8 mouse cellular contexts compared by ENCODE assay signal in genomic region chr7:19304501-19305412, GRCm38 (mm10). TPM values are rescaled to one million over a fixed set of nuclear protein-coding genes. Genes with fewer than 3 reads are reported as not detected.
DNase-seq lines count a peak whose midpoint lies in the region; ATAC-seq and TF ChIP-seq lines count a peak whose summit lies in the region.

No protein-coding gene starts in this region.

- WGBS in liver, embryonic 11.5 days = 3% methylated on average over 48 of the region's 48 CpGs
- WGBS in stomach, embryonic 16.5 days = 2% methylated on average over 48 of the region's 48 CpGs

- H3K4me2 ChIP-seq in liver, embryonic 11.5 days = peak overlapping the region; percentile 59
- peak overlapping the region; percentile 62 for H3K4me2 ChIP-seq in stomach, embryonic 16.5 days (ENCODE audit: low read depth, low read length)

- no peak overlapping the region for H3K27ac ChIP-seq in testis, adult 2 months (ENCODE audit: control insufficient read depth, insufficient read depth, low read depth, low read length)
- H3K27ac ChIP-seq in liver, embryonic 11.5 days (ENCODE audit: low read depth, low read length) = no peak overlapping the region
- H3K27ac ChIP-seq in stomach, embryonic 16.5 days (ENCODE audit: low read length) = no peak overlapping the region

- no peak for ATAC-seq in liver, embryonic 11.5 days (replicated peaks; ENCODE audit: low FRiP score)
- no peak for ATAC-seq in stomach, embryonic 16.5 days (ENCODE audit: insufficient read depth, low FRiP score)

- no peaks in the 10 kb centered on the region for H3K9me3 ChIP-seq in liver, embryonic 11.5 days (ENCODE audit: control insufficient read depth, low read length)
- no peaks in the 10 kb centered on the region for H3K9me3 ChIP-seq in stomach, embryonic 16.5 days (replicated peaks; ENCODE audit: control insufficient read depth, low read length)

- no peaks in the 10 kb centered on the region; the same call in 1 of the 2 replicates for H3K27me3 ChIP-seq in testis, adult 2 months (ENCODE audit: control insufficient read depth, insufficient read depth, low read length)
- peaks cover 63% of the 10 kb centered on the region for H3K27me3 ChIP-seq in liver, embryonic 11.5 days (replicated peaks; ENCODE audit: control insufficient read depth, insufficient read depth, low read length)
- H3K27me3 ChIP-seq in stomach, embryonic 16.5 days (ENCODE audit: control insufficient read depth, insufficient read depth, low read length) = peaks cover 45% of the 10 kb centered on the region

- no peak overlapping the region for H3K9ac ChIP-seq in liver, embryonic 11.5 days (ENCODE audit: low read depth, low read length)
- peak overlapping the region; percentile 60 for H3K9ac ChIP-seq in stomach, embryonic 16.5 days (ENCODE audit: low read length)

- TF ChIP-seq CTCF in testis, adult 2 months (IDR thresholded peaks at IDR 0.05; ENCODE audit: control insufficient read depth, insufficient read depth, insufficient replicate concordance, low read depth, low read length) = no peak

- TF ChIP-seq POLR2A in testis, adult 2 months (IDR thresholded peaks at IDR 0.05; ENCODE audit: control insufficient read depth, low read depth, low read length) = no peak

- H3K36me3 ChIP-seq in testis, adult 2 months (ENCODE audit: control insufficient read depth, insufficient read depth, low read length) = no peaks in the 10 kb centered on the region
- no peaks in the 10 kb centered on the region for H3K36me3 ChIP-seq in liver, embryonic 11.5 days (ENCODE audit: control insufficient read depth, insufficient read depth, low read length)
- no peaks in the 10 kb centered on the region for H3K36me3 ChIP-seq in stomach, embryonic 16.5 days (ENCODE audit: control insufficient read depth, insufficient read depth, low read length)

- H3K4me1 ChIP-seq in testis, adult 2 months (ENCODE audit: control insufficient read depth, insufficient read depth, low read length) = peaks cover 37% of the 10 kb centered on the region
- peaks cover 12% of the 10 kb centered on the region for H3K4me1 ChIP-seq in liver, embryonic 11.5 days (replicated peaks; ENCODE audit: control insufficient read depth, insufficient read depth, low read length)
- H3K4me1 ChIP-seq in stomach, embryonic 16.5 days (ENCODE audit: control insufficient read depth, insufficient read depth, low read length) = peaks cover 21% of the 10 kb centered on the region

- peak; percentile 32 for DNase-seq in embryo, embryonic 10.5 days (ENCODE audit: low spot score)
- DNase-seq in embryo, embryonic 9.5 days (ENCODE audit: extremely low spot score) = no peak
- no peak for DNase-seq in testis, postnatal 14 days (ENCODE audit: low spot score)
- DNase-seq in liver, embryonic 11.5 days (ENCODE audit: low spot score) = no peak
- DNase-seq in adipocyte (ENCODE audit: low spot score) = no peak
- no peak for DNase-seq in lung, postnatal 10 days

- peak overlapping the region; percentile 0 for H3K4me3 ChIP-seq in testis, adult 2 months (ENCODE audit: control insufficient read depth, low read depth, low read length)
- peak overlapping the region; percentile 36 for H3K4me3 ChIP-seq in liver, embryonic 11.5 days (ENCODE audit: low read depth, low read length)
- H3K4me3 ChIP-seq in stomach, embryonic 16.5 days (replicated peaks; ENCODE audit: low read length) = peak overlapping the region; percentile 44

RNA-seq across cellular contexts. Expression of gene Fosb, which starts 5.1 kb away (rescaled TPM):
- polyA plus RNA-seq in testis, adult 2 months (2012; rRNA removed) = 3.9 and 4.1 TPM in 2 replicates
- polyA plus RNA-seq in liver, embryonic 11.5 days (2014; fragmentation: Nextera tagmentation; extraction: Ambion mirVana) = 0.07 TPM in 1 of 2 replicates, not detected in the other
- polyA plus RNA-seq in stomach, embryonic 16.5 days (2015; fragmentation: Nextera tagmentation; extraction: Ambion mirVana) = 0.25 and 0.27 TPM in 2 replicates

RNA-seq across cellular contexts. Expression of gene Rtn2, which starts 22.3 kb away (rescaled TPM):
- 15.6 and 17.4 TPM in 2 replicates for polyA plus RNA-seq in testis, adult 2 months (2012; rRNA removed)
- polyA plus RNA-seq in liver, embryonic 11.5 days (2014; fragmentation: Nextera tagmentation; extraction: Ambion mirVana) = 8.2 and 11.1 TPM in 2 replicates
- polyA plus RNA-seq in stomach, embryonic 16.5 days (2015; fragmentation: Nextera tagmentation; extraction: Ambion mirVana) = 14.8 and 21.7 TPM in 2 replicates

RNA-seq across cellular contexts. Expression of gene Ppm1n, which starts 24.9 kb away (rescaled TPM):
- polyA plus RNA-seq in testis, adult 2 months (2012; rRNA removed) = 0.20 and 0.30 TPM in 2 replicates
- not detected in 2 replicates for polyA plus RNA-seq in liver, embryonic 11.5 days (2014; fragmentation: Nextera tagmentation; extraction: Ambion mirVana)
- polyA plus RNA-seq in stomach, embryonic 16.5 days (2015; fragmentation: Nextera tagmentation; extraction: Ambion mirVana) = 0.17 TPM in 1 of 2 replicates, not detected in the other

RNA-seq across cellular contexts. Expression of gene Vasp, which starts 33.1 kb away (rescaled TPM):
- polyA plus RNA-seq in testis, adult 2 months (2012; rRNA removed) = 42.4 and 44.7 TPM in 2 replicates
- 85.9 and 87.5 TPM in 2 replicates for polyA plus RNA-seq in liver, embryonic 11.5 days (2014; fragmentation: Nextera tagmentation; extraction: Ambion mirVana)
- 77.8 and 85.6 TPM in 2 replicates for polyA plus RNA-seq in stomach, embryonic 16.5 days (2015; fragmentation: Nextera tagmentation; extraction: Ambion mirVana)

RNA-seq across cellular contexts. Expression of gene Ercc1, which starts 39.8 kb away (rescaled TPM):
- polyA plus RNA-seq in testis, adult 2 months (2012; rRNA removed) = 50.1 and 66.6 TPM in 2 replicates
- 46.4 and 46.8 TPM in 2 replicates for polyA plus RNA-seq in liver, embryonic 11.5 days (2014; fragmentation: Nextera tagmentation; extraction: Ambion mirVana)
- polyA plus RNA-seq in stomach, embryonic 16.5 days (2015; fragmentation: Nextera tagmentation; extraction: Ambion mirVana) = 61.4 and 66.5 TPM in 2 replicates
